Mouse (Mus musculus) bone marrow macrophage, adult 2 months (primary cell): ENCODE data around the gene Psd4. TPM values are rescaled to one million over a fixed set of nuclear protein-coding genes. Genes with fewer than 3 reads are reported as not detected.

Experiments used
- H3K27ac ChIP-seq: 2 replicates; pipeline ENCODE4 v1.5.1; 2012; ENCODE audit warnings: low read depth, low read length; ENCODE audit not compliant: insufficient read depth
- H3K4me1 ChIP-seq: 2 replicates; pipeline ENCODE4 v1.6.1; 2012; ENCODE audit warnings: low read length; ENCODE audit not compliant: control insufficient read depth, insufficient read depth
- H3K4me3 ChIP-seq: 2 replicates; pipeline ENCODE4 v1.5.1; 2012; ENCODE audit warnings: mild to moderate bottlenecking, low read length, moderate library complexity; ENCODE audit not compliant: insufficient read depth
- CTCF ChIP-seq: IDR thresholded peaks from 2 replicates; pipeline ENCODE4 v1.5.1; 2012; ENCODE audit warnings: low read depth, mild to moderate bottlenecking, low read length, moderate library complexity
- POLR2A ChIP-seq: IDR thresholded peaks from 2 replicates; pipeline ENCODE4 v1.6.1; 2012; ENCODE audit warnings: mild to moderate bottlenecking, low read depth, low read length, borderline replicate concordance
- polyA plus RNA-seq: library from polyadenylated mRNA; stranded (reverse); fragments of >200 nt; gene quantifications from 2 replicates; pipeline ENCODE4 v1.2.4, GENCODE M21; 2012; ENCODE audit not compliant: missing spikeins, insufficient read depth, insufficient read length

Gene Psd4
- 39.8 and 44.5 TPM in 2 replicates for polyA plus RNA-seq

DNA sequence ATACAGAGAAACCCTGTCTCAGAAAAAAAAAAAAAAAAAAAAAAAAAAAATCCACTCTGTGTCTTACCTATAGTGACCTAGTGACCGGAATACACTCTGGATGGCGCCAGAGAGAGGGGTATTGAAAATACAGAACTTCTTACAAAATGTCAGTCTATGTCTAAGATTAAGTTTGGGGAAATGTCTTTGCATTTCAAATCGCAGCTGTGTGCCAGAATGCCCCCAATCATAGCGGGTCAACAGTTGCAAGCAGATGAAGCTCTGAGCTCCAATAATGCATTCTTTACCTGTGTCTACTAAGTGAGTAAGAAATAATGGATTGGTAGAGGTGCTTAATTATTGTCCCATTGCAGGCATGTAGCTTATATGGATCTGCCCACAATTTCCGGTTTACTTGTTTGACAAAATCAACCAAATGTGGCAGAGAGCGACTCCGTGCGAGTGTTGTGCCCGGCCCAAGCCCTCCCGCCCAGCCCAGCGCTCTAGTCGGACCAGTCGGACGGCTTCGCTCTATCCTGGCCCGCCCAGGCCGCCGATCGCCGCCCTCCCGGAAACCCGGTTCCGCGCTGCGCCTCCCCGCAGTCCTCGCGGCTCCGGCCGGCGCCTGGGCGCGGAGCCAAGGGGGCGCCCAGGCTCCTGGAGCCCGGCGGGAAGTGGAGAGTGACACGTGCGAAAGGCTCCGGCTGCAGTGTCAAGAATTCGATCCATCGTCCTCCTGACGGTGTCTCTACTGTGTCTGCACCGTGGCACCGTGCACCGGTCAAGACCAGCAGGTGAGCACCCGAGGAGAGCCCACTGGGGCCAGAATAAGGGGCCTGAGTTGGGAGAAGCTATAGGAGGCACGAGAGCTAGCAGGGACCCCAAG lies at the start of gene Psd4:
Psd4 (plus strand) TSS at position 551 of the 865 bp plus-strand sequence.
- peak within 1 kb of the TSS; percentile 52 for H3K27ac ChIP-seq
- TF ChIP-seq CTCF (no peak), POLR2A (0 out of 2 replicates have a peak, but pooled peaks have one; percentile 26)
- peak within 1 kb of the TSS; percentile 61 for H3K4me3 ChIP-seq
- H3K4me1 ChIP-seq, result peaks cover 20% of the 10 kb centered on the region

DNA sequence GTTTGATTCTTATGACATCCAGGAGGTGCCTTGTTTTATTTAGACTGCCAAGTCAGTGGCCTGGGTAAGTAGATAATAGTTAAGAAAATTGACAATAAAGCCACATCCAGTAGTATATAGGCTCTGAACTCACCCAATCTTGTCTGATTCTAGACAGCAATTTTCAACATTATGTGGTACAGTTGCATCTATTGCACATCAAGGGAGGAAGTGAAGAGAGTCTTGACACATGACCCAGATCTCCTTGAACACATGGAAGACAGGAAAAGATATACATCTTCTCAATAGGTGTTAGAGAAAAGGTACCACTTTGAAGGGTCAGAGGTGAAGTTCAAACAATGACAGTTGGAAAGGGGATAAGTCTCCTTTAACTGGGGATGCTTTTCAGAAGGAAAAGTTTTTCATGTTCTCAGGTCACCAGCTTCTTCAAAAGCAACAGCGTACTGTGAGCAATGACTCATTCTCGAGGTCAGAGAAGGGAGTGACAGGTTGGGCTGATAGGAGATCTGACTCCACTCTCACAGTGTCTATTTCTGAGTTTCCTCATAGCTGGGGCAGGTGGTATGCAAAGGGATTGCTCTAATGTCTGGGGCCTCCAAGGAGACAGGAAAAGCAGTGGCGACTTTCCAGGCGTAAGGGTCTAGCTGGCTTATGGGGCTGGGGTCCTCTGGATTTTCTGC lies 49.3 kb upstream of the Psd4 start:
- Histone ChIP-seq H3K4me1 (peaks cover 13% of the 10 kb centered on the region), H3K4me3 (no peak overlapping the region), H3K27ac (no peak overlapping the region)
- TF ChIP-seq CTCF (no peak), POLR2A (no peak)

DNA sequence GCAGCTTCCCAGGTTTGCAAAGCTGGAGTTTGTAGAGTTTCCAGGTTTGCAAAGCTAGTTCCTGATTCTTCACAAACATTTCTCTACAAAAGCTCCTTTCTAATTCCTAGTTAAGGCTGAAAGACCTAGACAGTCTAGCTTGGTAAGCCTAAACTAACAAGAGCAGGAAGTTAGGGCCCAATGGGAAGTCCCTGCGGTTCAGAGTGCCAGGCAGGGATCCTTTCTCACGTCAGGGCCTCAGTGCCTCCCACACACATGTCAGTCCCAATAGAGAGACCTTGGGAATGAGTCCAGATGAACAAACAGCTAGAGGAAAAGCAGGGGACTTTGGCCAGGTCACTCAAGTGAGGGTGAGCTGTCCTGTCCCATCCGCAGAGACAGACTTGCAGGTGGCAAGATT lies 32.0 kb upstream of the Psd4 start:
- TF ChIP-seq CTCF (no peak), POLR2A (no peak)
- Histone ChIP-seq H3K4me1 (peaks cover 24% of the 10 kb centered on the region), H3K4me3 (no peak overlapping the region), H3K27ac (peak overlapping the region; percentile 30)

DNA sequence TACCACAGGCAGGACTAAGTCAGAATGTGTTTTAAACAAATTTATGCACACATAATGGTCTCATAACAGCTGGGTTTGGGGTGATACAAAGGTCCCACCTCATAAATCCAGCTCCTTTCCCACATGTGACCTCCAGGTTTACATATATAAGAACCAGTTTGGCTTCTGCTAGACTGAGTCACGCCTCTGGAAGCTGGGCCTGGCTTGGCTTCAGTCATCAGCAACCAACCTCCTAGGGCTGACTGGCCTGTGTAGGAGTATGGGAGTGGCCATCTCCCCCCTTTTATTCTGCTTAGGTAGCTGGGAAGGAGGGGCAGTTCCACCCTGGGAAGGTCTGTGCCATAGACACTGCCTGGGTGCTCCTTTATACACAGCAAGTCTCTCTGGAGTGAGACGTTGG lies 30.8 kb upstream of the Psd4 start, which contains the start of gene Il1rn:
Il1rn (plus strand) TSS at position 309 of the 400 bp plus-strand sequence.
- no peak within 1 kb of the TSS for H3K4me3 ChIP-seq
- TF ChIP-seq CTCF (no peak), POLR2A (no peak)
- peak within 1 kb of the TSS; percentile 20; the same call in 1 of the 2 replicates for H3K27ac ChIP-seq
- H3K4me1 ChIP-seq, result peaks cover 32% of the 10 kb centered on the region

DNA sequence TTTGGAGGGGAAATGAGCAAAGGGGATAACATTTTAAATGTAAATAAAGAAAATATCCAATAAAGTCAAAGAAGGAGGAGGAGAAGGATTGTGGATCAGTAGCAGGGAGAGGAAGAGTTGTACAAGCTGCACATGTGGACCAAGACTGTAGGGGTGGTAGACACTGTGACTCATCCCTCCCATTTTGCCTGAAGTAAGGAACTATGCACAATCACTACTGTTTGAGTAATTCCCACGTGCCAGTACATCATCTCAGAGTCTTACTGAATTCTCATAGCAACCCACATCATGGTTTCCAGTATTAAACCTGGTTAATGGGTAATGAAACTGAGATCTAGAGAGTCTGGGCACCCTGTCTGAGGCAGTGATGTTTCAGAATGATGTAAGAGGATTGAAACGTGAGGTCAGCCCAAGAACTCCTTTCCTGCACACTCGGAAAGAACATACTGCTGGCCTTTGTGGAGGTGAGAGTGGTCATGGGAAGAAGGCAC lies 25.9 kb upstream of the Psd4 start:
- H3K4me1 ChIP-seq, result peaks cover 43% of the 10 kb centered on the region
- no peak overlapping the region for H3K4me3 ChIP-seq
- no peak for TF ChIP-seq POLR2A
- TF ChIP-seq CTCF, result no peak
- no peak overlapping the region for H3K27ac ChIP-seq

DNA sequence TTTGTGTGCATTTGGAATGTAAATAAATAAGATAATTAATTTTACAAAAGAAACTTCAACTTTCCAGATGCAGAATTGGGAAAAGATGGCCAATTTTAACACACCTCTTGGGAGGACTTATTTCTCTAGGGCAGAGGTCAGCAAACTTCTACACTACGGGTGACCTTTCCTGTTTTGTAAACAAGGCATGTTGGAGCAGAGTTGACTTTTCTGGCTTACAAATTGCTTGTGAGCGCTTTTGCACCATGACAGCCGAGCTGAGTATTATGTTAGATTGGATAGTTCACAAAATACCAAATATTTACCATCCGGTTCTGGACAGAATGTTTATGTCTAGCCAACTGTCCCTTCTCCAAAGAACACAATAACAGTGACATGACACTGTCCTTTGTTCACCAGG lies 22.8 kb upstream of the Psd4 start:
- H3K4me3 ChIP-seq, result no peak overlapping the region
- no peak for TF ChIP-seq POLR2A
- no peak for TF ChIP-seq CTCF
- H3K27ac ChIP-seq, result peak overlapping the region; percentile 28
- peaks cover 54% of the 10 kb centered on the region for H3K4me1 ChIP-seq

DNA sequence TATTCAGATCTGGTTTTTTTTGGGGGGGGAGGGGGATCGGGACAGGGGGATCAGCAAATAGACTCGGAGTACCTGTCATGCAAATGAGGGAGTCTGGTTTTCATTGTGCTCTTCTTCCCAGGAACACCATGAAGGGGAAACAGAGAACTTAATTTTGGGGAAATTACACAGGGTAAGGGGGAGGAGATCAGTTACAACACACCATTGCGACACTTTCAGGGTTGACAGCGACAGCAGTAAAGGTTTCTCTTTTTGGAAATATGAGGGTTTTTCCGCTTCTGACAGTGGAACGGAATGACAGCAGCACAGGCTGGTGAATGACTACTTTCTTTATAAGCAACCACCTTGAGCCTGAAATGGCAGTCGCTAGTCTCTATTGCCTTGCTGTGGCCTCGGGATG lies 22.3 kb upstream of the Psd4 start:
- TF ChIP-seq CTCF (no peak), POLR2A (no peak)
- Histone ChIP-seq H3K4me1 (peaks cover 54% of the 10 kb centered on the region), H3K4me3 (peak overlapping the region; percentile 36; the same call in 1 of the 2 replicates), H3K27ac (peak overlapping the region; percentile 44)

DNA sequence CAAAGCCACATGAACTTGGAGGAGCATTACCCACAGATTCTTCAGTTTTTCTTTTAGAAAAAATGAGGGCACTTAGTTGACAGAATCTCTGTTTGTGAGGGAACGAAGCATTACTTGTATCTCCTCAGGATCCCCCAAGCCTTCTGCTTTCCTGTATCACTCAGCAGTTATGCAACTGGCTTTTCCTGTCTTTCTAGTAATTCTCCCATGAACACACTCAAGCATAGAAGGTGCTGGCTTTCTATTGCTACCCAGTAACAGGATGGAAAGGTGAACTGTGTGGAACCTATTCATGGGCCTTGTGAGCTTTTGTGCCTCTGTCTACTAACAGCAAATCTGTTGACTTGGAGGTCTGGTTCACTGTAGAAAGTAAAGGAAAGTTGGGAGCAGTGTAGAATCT lies 19.5 kb upstream of the Psd4 start:
- Histone ChIP-seq H3K4me1 (peaks cover 36% of the 10 kb centered on the region), H3K4me3 (no peak overlapping the region), H3K27ac (no peak overlapping the region)
- TF ChIP-seq POLR2A, result no peak
- TF ChIP-seq CTCF, result no peak

DNA sequence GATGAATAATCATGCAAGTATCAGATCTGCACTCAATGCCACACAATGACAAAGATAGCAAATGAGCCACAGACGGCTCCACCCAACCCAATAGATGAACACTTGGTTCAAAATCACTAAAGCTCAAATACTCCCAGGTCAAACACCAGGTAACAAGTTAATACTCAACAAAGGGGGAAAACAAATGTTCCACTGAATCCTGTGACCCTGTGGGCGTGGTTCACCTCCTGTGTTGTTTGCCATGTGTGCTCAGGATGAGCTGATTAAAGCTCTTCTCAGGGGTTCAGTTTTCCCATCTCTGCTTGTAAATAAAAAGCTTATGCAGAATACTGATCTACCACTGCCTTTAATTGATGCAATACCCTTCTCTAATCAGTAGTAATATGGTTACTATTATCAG lies 16.2 kb upstream of the Psd4 start:
- Histone ChIP-seq H3K27ac (no peak overlapping the region), H3K4me1 (peaks cover 28% of the 10 kb centered on the region), H3K4me3 (no peak overlapping the region)
- TF ChIP-seq POLR2A, result no peak
- TF ChIP-seq CTCF, result no peak
